Mouse (Mus musculus): ENCODE data around the gene Taf8.

The Taf8 gene

GRCm38 (mm10) chr17:47458310-47458709 is 43.8 kb downstream of the Taf8 start:
- DNase-seq (ENCODE audit: low spot score): no peak

DNA sequence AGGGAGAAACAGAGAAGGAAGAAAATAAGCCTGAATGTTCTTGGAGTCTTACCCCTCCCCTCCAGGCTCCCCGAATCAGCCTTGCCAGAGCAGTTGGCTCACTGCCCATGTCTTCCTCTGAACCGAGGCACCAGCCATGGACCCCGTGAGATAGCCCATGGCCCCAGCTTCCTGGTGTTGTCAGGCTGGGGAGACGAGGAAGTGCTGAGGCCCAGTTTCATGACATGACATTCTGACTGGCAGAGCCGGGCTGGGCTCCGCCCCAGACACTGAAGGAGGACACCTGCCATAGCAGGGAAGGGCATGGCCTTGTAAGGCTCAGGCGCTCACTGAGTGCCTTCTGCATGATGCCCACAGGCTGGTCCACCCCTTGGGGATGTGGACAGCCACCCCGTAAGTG is 47.4 kb downstream of the Taf8 start:
- DNase-seq (ENCODE audit: low spot score): no peak

DNA sequence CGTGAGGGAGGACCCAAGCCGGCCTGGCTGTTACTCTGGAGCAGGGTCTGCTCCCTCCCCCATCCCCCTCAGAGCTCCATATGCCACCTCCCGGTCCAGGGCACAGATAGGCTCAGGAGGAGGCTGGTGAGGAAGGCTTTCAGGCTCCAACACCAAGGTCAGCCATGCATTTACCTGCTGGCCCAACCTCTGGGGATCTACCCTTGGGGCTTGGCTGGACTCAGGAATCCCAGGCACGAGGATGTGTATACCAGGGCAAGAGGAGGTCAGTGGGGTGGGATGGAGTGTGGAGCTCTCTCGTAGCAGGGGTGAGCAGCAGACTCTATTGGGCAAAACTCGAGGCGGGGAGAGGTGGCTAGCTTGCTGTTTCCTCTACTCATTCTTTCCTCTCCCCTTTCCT is 49.2 kb downstream of the Taf8 start:
- DNase-seq (ENCODE audit: low spot score): no peak

DNA sequence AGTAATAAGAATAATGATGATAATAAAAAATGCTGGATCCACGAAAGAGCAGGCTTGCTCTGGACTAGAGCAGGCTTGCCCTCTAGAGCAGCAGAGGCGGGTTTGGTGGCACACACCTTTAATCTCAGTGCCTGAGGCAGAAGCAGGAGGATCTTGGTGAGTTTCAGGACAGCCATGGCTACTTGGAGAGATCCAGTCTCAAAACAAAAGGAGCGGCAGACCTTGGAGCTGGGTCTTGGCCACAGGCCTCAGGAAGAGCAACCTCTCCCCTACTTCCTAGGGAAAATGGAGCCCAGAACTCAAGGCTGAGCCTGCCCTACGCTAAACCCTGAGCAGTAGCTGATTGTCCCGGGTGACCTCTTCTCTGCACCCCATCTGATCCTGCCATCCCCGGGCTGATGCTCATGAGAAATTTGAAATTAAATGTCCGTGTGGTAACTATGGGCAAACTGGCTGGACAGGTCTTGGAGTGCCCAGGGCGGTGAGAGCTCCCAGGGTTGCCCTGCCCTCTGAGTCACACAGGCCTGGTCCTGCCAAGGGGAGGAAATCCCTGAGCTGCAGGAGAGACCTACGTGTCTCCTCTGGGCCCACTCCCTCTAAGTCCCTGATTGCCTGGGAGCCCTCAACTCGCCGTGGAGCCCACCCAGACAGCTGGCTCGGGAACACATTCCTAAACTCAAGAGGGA is 51.1 kb downstream of the Taf8 start:
- no peak for DNase-seq (ENCODE audit: low spot score)

GRCm38 (mm10) chr17:47450239-47450638 is 51.9 kb downstream of the Taf8 start:
- DNase-seq (ENCODE audit: low spot score): peak; percentile 45

GRCm38 (mm10) chr17:47449432-47449831 is 52.7 kb downstream of the Taf8 start:
- DNase-seq (ENCODE audit: low spot score): no peak

DNA sequence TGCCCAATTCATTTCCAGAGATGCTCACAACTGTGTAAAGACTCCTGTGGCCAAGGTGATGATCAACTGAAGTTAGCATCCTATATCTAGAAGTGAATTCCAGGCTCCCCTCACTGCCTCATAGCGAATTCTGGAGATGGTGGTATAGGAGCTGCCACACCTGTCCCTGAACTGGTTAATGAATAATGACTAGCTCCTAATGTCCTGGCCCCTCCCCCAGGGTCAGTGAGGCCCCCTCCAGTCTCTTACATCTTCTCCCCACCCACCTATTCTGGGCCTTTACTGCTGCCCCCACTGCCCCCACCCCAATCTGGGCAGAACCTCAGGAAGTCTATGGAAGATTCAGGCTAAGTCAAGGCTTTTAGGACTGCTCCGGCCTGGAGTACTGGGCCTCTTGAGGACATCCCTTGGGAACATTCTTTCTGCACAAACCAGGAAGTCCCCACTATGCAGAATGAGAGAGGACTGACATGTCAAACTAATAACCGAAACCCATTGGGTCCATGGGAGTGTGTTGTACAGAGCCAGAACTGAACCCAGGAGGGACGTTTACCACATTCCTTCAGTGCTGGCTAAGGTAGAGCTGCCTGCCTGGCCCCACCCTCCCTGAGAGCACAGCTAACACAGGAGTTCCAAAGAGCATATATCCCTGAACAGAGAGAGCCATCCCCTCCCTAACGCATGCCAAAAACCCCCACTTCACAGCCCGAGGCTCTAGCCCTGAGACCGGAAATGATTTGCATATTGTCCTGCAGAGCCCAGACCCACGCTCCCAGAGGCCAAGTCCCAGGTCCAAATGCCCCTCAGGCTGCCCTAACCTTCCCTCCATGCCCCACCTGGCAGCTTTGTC is 53.3 kb downstream of the Taf8 start:
- no peak for DNase-seq (ENCODE audit: low spot score)

DNA sequence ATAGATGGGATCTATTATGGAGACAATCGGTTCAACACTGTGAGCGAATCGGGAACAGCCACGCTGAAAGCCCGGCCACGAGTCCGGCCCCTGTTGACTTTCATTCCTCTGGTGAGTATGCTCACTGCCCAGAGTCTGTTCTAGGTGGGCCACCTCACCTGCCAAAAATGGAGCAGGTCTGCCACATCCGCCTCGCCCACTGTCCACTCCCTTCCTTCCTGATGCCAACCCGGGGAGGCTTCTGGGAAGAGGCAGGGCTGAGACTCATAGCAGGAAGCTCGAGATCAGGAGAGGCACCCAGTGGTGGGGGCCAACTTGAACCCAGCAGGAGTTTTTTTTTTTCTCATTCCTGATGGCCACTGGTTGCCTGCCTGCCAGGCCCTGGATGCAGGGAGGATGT is 55.5 kb downstream of the Taf8 start:
- DNase-seq (ENCODE audit: low spot score): no peak

DNA sequence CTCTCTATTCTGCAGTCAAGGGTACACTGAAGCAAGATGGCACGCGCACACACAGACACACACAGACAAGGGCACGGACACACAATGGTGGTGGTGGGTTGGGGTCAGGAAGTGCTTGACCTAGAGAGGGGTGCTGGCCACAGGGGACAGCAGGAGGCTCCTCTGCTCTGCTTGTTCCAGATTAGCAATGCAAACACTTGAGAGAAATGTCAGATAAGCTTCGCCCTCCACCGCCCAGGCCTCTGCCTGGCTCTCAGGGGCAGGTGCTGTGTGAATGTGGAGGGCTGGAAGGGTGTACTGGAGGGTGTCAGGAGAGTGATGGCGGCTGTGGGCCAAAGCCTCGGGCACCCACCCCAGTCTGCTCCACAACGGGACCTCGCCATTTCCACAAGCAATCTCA is 56.1 kb downstream of the Taf8 start:
- DNase-seq (ENCODE audit: low spot score): no peak

GRCm38 (mm10) chr17:47445518-47445917 is 56.6 kb downstream of the Taf8 start:
- DNase-seq (ENCODE audit: low spot score): no peak

DNA sequence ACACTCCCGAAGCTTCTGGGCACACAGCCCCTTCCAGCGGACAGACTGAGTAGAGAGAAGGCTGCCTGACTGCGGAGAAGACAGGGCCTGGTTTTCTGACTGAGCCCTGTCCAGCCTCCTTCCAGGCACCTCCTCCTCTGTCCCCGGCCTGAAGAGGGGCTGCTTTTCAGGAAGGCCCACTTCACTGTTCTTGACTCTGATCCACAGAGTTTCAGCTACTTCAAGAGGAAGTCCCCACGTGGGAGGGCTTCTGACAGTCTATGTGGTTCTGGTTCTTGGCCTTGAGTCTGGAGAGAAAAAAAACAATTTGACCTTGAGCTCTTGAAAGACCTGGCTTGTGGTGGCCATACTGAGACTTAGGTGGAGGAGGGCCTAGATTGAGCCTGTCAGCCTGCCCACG is 58.0 kb downstream of the Taf8 start:
- DNase-seq (ENCODE audit: low spot score): no peak

DNA sequence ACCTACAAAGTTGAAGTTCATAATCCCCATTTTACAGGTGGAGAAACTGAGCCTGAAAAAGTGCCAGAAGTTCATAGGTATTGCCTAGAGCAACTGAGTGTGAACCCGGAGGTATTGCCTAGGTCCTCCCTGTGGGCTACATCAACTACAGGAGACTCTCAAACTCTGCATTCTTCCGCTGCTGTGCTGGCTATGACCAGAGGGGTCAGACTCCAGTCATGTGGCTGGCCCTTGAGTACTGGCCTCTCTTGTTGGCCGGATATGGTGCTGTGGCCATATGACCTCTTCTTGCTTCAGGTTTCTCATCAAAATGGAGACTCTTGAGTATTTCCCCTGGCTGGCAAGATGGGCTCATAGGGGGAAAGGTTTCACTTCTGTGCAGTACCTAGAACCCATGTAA is 59.8 kb downstream of the Taf8 start:
- no peak for DNase-seq (ENCODE audit: low spot score)

DNA sequence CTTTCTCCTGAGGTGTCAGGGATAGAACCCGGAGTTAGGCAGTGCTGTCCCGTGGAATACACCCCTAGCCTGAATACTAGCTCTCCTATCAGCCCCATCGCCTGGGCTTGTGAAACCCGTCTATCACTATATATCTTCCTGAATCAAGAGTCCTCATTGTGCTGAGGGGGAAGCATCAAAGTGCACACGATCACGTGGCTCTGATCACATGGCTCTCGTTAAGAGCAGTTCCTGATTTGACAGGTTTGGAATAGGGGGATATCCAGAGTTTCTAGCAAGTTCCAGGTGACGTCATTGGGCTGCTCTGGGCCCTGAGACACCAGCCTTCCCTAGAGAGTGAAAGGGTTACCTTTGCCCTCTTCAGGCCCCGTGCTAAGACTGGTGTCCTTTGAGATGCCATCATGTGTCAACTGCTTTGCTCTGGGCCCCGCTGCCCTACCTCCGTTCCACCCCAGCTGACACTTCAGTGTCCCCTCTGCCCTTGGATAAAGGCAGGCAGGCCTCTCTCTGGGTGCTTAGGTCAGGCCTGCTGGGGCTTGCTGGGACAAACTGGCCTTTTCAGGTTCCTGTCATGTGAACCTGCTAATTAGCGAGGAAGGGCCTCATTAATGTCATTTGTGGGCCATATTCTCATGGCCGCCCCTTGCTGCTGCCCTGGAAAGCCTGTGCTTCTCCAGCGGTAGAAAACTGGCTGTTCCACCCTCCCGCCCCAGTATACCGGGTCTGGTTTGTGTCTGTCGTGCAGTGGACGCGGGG is 60.6 kb downstream of the Taf8 start:
- no peak for DNase-seq (ENCODE audit: low spot score)

GRCm38 (mm10) chr17:47440359-47440890 is 61.7 kb downstream of the Taf8 start:
- no peak for DNase-seq (ENCODE audit: low spot score)

DNA sequence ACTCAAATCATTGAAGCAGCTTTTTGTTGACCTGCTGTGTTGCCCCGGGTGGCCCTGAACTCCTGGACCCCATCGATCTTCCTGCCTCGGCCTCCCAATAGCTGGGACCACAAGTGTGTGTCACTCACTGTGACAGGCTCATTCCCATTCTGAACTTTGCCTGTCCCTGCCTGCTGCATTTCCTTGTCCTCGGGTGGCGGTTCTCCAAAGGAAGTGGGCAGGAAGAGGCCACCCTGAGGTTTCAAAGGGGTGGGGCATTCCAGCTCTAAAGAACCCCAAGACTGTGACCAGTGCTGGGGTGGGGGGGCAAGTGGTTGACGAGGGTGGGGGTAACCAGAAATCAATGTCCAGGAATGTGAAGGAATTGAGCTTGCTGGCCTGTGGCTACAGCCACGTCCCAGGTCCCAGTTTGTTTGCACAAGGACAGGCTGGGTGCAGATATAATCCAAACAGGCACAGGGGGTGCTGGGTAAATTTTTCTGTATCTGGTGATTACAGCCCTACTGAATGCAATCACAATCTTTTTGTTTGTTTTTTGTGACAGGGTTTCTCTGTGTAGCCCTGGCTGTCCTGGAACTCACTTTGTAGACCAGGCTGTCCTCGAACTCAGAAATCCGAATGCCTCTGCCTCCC is 62.6 kb downstream of the Taf8 start:
- no peak for DNase-seq (ENCODE audit: low spot score)

DNA sequence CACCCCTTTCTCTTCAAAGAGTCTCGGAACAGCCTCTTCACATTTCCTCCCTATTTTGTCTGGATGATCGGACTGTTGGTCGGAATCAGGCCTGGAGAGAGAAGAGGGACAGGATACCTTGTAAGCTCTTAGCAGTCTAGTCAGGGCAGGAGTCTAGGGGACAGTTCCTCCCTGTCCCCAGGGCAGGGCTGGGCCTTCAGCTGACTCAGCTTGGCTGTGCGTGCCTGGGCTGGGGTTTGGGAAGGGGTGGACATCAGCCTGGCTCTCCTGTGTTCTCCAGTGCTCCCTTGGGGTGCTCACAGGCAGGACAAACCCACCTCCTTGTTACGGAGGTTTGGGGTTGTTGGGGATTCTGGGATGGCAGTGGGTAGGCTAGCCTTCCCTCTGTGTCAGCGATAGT is 63.5 kb downstream of the Taf8 start:
- DNase-seq (ENCODE audit: low spot score): no peak

DNA sequence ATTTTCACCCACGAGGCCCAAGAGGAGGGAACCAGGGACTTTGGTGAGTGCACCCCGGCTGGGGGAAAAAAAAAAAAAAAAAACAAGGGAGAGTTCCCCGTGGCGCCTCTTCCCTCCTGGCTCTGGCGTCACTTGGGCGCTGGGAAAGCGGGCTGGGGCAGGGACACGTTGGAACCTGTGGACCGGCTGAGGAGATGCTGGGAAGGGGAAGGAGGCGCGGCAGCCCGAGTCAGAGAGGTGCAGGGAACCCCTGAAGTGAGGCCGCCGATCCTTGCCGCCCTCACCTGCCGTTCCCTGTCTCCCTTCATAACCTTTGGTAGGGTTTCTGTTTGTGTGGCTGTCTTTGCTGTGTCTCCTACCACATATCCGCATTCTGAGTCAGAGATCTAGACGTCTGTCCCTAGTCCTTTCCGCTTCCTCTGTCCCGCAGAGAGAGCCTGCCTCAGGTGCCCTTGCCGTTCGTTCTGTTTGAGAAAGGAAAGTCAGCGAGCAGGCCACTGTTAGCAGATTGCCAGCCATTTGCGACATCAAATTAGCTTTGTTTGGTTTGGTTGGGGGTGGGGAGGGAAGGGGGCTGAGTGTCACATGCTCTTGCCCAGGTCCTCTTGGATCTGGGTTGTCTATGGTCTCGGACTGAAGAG is 65.1 kb downstream of the Taf8 start, which contains the start of gene 1700001C19Rik:
TSS of gene 1700001C19Rik (minus strand) at position 470 of the 641 bp plus-strand sequence.
- DNase-seq (ENCODE audit: low spot score): no peak

GRCm38 (mm10) chr17:47436156-47436906 is 65.8 kb downstream of the Taf8 start, which contains the start of gene AI661453:
AI661453 (plus strand) TSS chr17:47436615.
- no peak for DNase-seq (ENCODE audit: low spot score)
